Mouse (Mus musculus): Measurements from ENCODE around the gene Gart.

DNA sequence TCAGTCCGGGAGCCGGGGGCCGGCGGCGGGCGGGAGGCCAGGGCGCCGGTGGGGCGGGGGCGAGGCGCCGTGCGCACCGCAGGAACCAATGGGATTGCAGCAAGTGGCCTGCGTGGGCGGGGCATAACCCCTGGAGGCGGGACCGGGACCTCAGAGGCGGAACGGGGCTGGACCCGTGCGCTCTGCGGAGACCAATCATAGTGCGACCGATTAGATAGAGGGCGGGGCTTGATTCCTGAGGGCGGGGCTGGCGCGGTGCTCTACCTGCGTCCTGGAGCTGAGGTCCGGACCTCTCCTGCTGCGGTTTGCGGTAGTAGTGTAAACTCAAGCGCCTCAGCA lies 49.1 kb downstream of the Gart start, which contains the start of gene Tmem50b:
- TF ChIP-seq POLR2A (IDR thresholded peaks at IDR 0.05; ENCODE audit: control insufficient read depth, low read depth, low read length) (no peak; the same call in none of the 2 replicates), CTCF (IDR thresholded peaks at IDR 0.05; ENCODE audit: control insufficient read depth, insufficient read depth, insufficient replicate concordance, low read depth, low read length) (no peak)

All from testis, adult 2 months (tissue).